Mouse (Mus musculus): ENCODE measurements around the gene Cd19.

DNA sequence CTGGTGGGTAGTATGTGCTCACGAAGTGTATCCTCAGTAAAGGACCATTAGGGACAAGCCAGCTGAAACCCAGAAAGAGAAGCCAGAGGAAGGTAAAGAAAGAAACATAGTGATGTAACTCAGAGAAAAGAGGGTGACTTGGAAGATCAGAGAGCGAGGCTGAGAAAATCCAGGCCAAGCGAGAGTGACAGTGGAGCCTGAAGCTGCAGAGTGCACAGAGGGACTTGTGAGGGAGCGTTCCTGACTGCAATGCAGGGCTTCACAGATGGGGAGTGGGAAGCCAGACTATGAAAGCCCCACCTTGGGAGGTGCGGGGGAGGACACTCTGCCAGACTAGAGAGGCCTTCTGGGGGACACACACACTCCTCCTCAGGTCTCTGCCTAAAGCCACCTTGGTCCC lies 43.5 kb upstream of the Cd19 start:
- no peak for TF ChIP-seq EP300 (IDR thresholded peaks at IDR 0.05; ENCODE audit: low read depth)
- TF ChIP-seq CTCF (IDR thresholded peaks at IDR 0.05; ENCODE audit: low read depth) = no peak
